Mouse (Mus musculus): ENCODE results near the gene Nkpd1. TPM values are rescaled to one million over a fixed set of nuclear protein-coding genes. Genes with fewer than 3 reads are reported as not detected.

The Nkpd1 gene
- polyA plus RNA-seq (2015; fragmentation: Nextera tagmentation; extraction: Ambion mirVana), result 0.06 and 0.07 TPM in 2 replicates

DNA sequence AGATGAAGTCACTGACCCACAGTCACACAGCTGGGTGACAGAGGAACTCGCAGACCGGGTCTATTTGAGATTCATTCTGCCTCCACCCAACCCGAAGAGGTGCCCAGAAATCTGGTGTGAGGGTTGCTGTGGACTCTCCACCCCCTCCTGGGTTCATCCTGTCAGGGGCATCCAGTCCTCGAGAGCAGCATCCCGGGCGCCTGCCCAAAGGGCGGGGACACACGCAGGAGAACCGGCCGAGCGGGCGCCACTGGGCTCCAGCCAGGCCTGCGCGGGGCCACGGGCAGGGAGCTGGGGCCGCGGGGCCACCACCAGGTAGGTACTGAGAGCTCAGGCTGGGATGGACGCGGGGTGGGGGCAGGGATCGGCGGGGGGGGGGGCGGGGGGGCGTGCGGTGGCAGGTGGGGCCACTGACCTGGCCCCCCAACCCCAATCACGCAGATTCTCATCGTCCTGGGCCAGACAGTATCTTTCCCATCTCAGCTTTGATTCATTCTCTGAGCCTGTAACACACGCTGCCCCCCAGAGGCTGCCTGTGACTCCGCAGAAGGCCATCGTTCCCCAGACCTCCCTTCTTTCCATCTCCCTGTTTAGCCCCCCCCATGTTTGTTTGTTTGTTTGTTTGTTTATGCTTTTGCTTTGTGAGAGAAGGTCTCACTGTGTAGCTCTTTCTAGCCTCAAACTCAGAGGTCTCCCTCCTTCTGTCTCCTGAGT lies at the start of gene Nkpd1:
Gene Nkpd1, plus strand, starts transcription at position 187 of the 714 bp plus-strand sequence.
- Histone ChIP-seq H3K4me2 (ENCODE audit: low read depth, low read length) (peak within 1 kb of the TSS; percentile 42), H3K9ac (ENCODE audit: low read depth, low read length) (peak within 1 kb of the TSS; percentile 55), H3K27me3 (replicated peaks; ENCODE audit: control insufficient read depth, insufficient read depth, low read length) (peaks cover 44% of the 10 kb centered on the region), H3K9me3 (ENCODE audit: control insufficient read depth, low read length) (no peaks in the 10 kb centered on the region), H3K4me3 (ENCODE audit: low read length) (peak within 1 kb of the TSS; percentile 7; the same call in 1 of the 2 replicates), H3K36me3 (ENCODE audit: control insufficient read depth, insufficient read depth, low read length) (no peaks in the 10 kb centered on the region), H3K27ac (ENCODE audit: low read length) (no peak within 1 kb of the TSS), H3K4me1 (ENCODE audit: control insufficient read depth, insufficient read depth, low read length) (peaks cover 12% of the 10 kb centered on the region)
- peak; percentile 52 for ATAC-seq
- 4% methylated on average over 22 of the region's 29 CpGs for WGBS

DNA sequence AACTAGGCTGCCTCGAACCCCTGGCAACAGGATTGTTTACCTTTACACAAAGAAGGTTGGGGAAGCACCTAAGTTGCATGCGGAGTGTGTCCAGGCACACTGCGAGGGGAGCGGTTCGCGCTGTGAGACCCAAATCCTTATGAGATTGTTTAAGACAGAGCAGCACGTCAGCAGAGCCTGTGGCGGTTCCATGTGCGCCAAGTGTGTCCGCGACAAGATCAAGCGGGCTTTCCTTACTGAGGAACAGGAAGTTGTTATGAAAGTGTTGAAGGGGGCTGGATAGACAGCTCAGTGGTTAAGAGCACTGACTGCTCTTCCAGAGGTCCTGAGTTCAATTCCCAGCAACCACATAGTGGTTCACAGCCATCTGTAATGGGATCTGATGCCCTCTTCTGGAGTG lies 49.4 kb upstream of the Nkpd1 start:
- H3K4me1 ChIP-seq (ENCODE audit: control insufficient read depth, insufficient read depth, low read length), result peaks cover 5% of the 10 kb centered on the region; the same call in 1 of the 2 replicates
- ATAC-seq, result no peak

DNA sequence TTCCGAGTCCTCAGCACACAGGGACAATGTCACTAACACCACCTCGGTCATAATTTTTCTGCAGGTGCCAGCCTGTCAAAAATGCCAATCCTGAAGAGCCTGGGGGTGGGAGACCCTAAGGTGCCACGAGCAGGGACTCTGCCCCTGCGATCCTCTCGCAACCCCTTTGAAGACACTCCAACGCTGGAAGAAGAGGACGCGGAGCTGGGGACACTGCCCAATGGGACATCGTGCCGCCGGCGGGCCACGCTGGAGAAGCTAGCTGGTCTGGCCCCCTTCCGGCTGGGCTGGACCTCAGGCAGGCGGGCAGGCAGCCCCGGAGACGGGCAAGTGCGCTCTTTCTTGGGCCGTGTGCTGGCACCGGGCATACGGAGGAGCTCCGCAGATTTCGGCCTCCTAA lies 48.2 kb upstream of the Nkpd1 start:
- no peaks in the 10 kb centered on the region for H3K36me3 ChIP-seq (ENCODE audit: control insufficient read depth, insufficient read depth, low read length)
- no peak for ATAC-seq
- WGBS, result 25% methylated on average over 23 of the region's 23 CpGs
- no peaks in the 10 kb centered on the region for H3K9me3 ChIP-seq (ENCODE audit: control insufficient read depth, low read length)
- H3K27me3 ChIP-seq (replicated peaks; ENCODE audit: control insufficient read depth, insufficient read depth, low read length), result peaks cover 48% of the 10 kb centered on the region
- no peak overlapping the region for H3K9ac ChIP-seq (ENCODE audit: low read depth, low read length)
- H3K4me3 ChIP-seq (ENCODE audit: low read length), result no peak overlapping the region
- no peak overlapping the region for H3K27ac ChIP-seq (ENCODE audit: low read length)
- no peak overlapping the region for H3K4me2 ChIP-seq (ENCODE audit: low read depth, low read length)
- H3K4me1 ChIP-seq (ENCODE audit: control insufficient read depth, insufficient read depth, low read length), result peaks cover 8% of the 10 kb centered on the region; the same call in 1 of the 2 replicates

More for the DNA sequence above, 49.4 kb upstream of the Nkpd1 start:
- WGBS, result 58% methylated on average over 12 of the region's 12 CpGs
- Histone ChIP-seq H3K4me3 (ENCODE audit: low read length) (no peak overlapping the region), H3K36me3 (ENCODE audit: control insufficient read depth, insufficient read depth, low read length) (no peaks in the 10 kb centered on the region), H3K9ac (ENCODE audit: low read depth, low read length) (no peak overlapping the region), H3K9me3 (ENCODE audit: control insufficient read depth, low read length) (no peaks in the 10 kb centered on the region), H3K4me2 (ENCODE audit: low read depth, low read length) (no peak overlapping the region), H3K27me3 (replicated peaks; ENCODE audit: control insufficient read depth, insufficient read depth, low read length) (peaks cover 45% of the 10 kb centered on the region), H3K27ac (ENCODE audit: low read length) (no peak overlapping the region)

DNA sequence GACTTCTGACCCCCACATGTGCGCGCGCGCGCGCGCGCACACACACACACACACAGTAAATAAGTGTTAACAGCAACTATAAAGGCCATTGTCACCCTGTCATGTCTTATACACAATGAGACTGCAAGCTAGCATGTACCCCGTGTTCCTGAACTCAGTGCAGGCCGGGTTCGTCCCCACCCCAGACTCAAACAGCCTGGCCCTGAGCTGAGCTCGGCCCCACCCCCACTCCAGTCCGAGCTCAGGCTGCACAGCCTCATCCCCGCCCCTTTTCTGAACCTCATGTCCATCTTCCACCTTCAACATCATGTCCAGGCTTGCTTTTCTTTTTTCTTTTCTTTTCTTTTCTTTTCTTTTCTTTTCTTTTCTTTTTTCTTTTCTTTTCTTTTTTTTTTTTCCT lies 47.3 kb upstream of the Nkpd1 start:
- no peaks in the 10 kb centered on the region for H3K36me3 ChIP-seq (ENCODE audit: control insufficient read depth, insufficient read depth, low read length)
- H3K27ac ChIP-seq (ENCODE audit: low read length), result no peak overlapping the region
- no peak for ATAC-seq
- peaks cover 52% of the 10 kb centered on the region for H3K27me3 ChIP-seq (replicated peaks; ENCODE audit: control insufficient read depth, insufficient read depth, low read length)
- H3K4me2 ChIP-seq (ENCODE audit: low read depth, low read length), result no peak overlapping the region
- 19% methylated on average over 14 of the region's 14 CpGs for WGBS
- no peaks in the 10 kb centered on the region for H3K9me3 ChIP-seq (ENCODE audit: control insufficient read depth, low read length)
- H3K4me1 ChIP-seq (ENCODE audit: control insufficient read depth, insufficient read depth, low read length), result 0 out of 2 replicates have a peak, but pooled peaks cover 3% of the 10 kb centered on the region
- H3K9ac ChIP-seq (ENCODE audit: low read depth, low read length), result no peak overlapping the region
- no peak overlapping the region for H3K4me3 ChIP-seq (ENCODE audit: low read length)

DNA sequence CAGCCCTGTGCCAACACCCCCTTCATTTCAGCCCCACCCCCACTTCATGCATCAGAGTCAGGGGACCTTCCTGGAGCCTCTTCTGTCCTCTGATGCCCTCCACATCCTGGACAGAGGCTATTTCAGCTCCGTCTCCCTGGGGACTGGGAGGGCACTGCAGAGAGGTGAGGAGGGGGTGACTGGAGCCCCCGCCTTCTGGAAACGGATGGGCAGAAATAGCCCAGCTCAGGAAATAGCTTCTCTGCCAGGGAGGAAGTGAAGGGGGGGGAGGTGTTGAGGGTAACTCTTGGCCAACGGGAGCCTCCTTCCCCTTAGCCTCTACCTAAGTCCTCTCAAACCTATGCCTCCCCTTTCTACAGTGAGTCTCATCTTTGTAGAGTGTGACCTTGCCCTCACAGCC lies 45.2 kb upstream of the Nkpd1 start:
- Histone ChIP-seq H3K27me3 (replicated peaks; ENCODE audit: control insufficient read depth, insufficient read depth, low read length) (peaks cover 49% of the 10 kb centered on the region), H3K36me3 (ENCODE audit: control insufficient read depth, insufficient read depth, low read length) (no peaks in the 10 kb centered on the region), H3K4me1 (ENCODE audit: control insufficient read depth, insufficient read depth, low read length) (0 out of 2 replicates have a peak, but pooled peaks cover 3% of the 10 kb centered on the region), H3K9me3 (ENCODE audit: control insufficient read depth, low read length) (no peaks in the 10 kb centered on the region), H3K4me2 (ENCODE audit: low read depth, low read length) (no peak overlapping the region), H3K4me3 (ENCODE audit: low read length) (no peak overlapping the region), H3K9ac (ENCODE audit: low read depth, low read length) (no peak overlapping the region), H3K27ac (ENCODE audit: low read length) (no peak overlapping the region)
- WGBS, result 34% methylated on average over 4 of the region's 4 CpGs
- ATAC-seq, result no peak

DNA sequence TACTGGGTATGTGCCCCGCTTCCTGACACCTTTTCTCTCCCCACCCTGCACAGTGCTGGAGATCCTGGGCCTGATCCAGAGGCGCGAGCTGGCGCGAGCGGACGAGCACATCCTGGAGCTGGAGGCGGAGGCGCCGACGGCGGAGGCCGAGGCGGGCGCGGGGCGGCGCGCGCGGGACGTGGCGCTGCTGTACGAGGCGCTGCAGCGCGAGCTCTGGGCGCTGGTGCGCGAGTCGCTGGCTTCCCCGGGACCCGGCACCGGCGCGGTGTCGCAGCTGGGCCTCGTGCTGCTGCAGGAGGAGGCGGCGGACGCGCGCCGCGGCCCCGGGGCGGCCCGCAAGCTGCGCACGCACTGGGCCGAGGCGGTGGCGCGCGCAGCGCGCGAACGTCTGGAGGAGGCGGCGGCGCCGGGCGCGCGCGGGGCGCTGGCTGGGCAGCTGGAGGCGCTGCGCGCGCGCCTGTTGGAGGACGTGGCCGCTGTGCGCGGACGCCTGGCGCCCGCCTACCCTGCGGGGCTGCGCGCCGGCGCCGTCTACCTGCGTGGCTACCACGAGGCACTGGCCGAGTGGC lies 43.7 kb upstream of the Nkpd1 start:
- peak; percentile 87 for ATAC-seq
- Histone ChIP-seq H3K9me3 (ENCODE audit: control insufficient read depth, low read length) (no peaks in the 10 kb centered on the region), H3K4me2 (ENCODE audit: low read depth, low read length) (peak overlapping the region; percentile 94), H3K27ac (ENCODE audit: low read length) (peak overlapping the region; percentile 41), H3K4me1 (ENCODE audit: control insufficient read depth, insufficient read depth, low read length) (0 out of 2 replicates have a peak, but pooled peaks cover 3% of the 10 kb centered on the region), H3K4me3 (ENCODE audit: low read length) (peak overlapping the region; percentile 60), H3K27me3 (replicated peaks; ENCODE audit: control insufficient read depth, insufficient read depth, low read length) (peaks cover 48% of the 10 kb centered on the region), H3K9ac (ENCODE audit: low read depth, low read length) (peak overlapping the region; percentile 76), H3K36me3 (ENCODE audit: control insufficient read depth, insufficient read depth, low read length) (no peaks in the 10 kb centered on the region)
- WGBS, result under 1% methylated on average over 88 of the region's 89 CpGs

DNA sequence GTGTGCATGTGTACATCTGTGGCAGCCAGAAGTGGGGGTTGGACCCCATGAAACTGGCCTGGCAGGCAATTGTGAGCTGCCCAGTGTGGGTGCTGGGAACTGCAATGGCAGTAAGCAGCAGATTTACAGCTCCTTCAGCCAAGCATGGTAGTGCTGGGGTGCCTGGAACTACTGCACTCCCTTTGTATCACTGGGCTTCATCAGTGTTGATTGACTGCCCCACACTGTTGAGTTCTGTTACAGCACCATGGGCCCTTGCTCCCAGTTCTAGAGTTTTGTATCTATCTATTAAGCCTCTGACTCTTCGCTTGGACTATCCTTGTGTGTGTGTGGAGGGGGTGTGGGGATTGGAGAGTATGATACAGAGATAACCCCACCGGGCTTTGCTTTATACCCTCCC lies 40.6 kb upstream of the Nkpd1 start:
- Histone ChIP-seq H3K9ac (ENCODE audit: low read depth, low read length) (no peak overlapping the region), H3K4me2 (ENCODE audit: low read depth, low read length) (no peak overlapping the region), H3K27ac (ENCODE audit: low read length) (no peak overlapping the region), H3K4me1 (ENCODE audit: control insufficient read depth, insufficient read depth, low read length) (0 out of 2 replicates have a peak, but pooled peaks cover 3% of the 10 kb centered on the region), H3K36me3 (ENCODE audit: control insufficient read depth, insufficient read depth, low read length) (no peaks in the 10 kb centered on the region), H3K4me3 (ENCODE audit: low read length) (no peak overlapping the region), H3K9me3 (ENCODE audit: control insufficient read depth, low read length) (no peaks in the 10 kb centered on the region), H3K27me3 (replicated peaks; ENCODE audit: control insufficient read depth, insufficient read depth, low read length) (peaks cover 22% of the 10 kb centered on the region)
- ATAC-seq, result no peak
- whole genome bisulfite sequencing, result 65% methylated on average over 2 of the region's 2 CpGs

DNA sequence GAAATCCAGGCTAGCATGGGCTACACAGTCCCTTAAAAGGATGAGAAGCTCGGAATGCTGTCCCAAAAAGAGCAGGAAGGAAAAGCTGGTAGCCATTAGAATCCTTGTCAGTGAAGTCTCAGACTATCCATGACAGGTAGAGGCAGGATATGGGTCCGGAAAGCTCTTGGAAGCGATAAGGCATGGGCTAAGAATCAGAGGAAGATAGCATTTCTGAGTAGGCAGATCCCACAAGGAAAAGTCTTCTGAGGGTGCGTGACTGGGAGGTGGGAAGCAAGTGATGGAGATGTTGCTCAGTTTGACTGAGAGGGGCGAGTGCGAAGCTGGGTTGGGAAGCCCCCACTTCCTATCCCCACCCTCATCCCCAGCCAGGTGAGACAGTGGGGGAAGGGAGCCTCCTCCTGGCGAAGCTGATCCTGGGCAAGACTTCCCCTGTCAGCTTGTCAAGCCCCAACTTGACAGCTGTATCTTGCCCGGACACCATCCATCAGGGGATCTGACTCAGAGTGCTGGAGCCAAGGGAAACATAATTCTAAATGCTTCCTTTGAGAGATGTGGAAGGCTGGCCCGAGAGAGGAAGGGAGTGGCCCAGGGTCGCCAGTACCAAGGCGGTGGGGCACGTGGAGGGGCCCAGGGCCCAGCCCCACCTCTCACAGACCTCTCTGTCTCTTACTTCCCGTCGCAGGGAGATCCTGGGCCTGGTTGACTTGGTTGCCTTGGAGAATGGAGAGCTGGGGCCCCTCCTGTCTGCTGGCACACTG lies 39.8 kb upstream of the Nkpd1 start:
- Histone ChIP-seq H3K27ac (ENCODE audit: low read length) (no peak overlapping the region), H3K4me3 (ENCODE audit: low read length) (no peak overlapping the region), H3K27me3 (replicated peaks; ENCODE audit: control insufficient read depth, insufficient read depth, low read length) (peaks cover 14% of the 10 kb centered on the region), H3K9ac (ENCODE audit: low read depth, low read length) (no peak overlapping the region), H3K9me3 (ENCODE audit: control insufficient read depth, low read length) (no peaks in the 10 kb centered on the region), H3K36me3 (ENCODE audit: control insufficient read depth, insufficient read depth, low read length) (no peaks in the 10 kb centered on the region), H3K4me2 (ENCODE audit: low read depth, low read length) (no peak overlapping the region), H3K4me1 (ENCODE audit: control insufficient read depth, insufficient read depth, low read length) (0 out of 2 replicates have a peak, but pooled peaks cover 3% of the 10 kb centered on the region)
- 25% methylated on average over 14 of the region's 14 CpGs for WGBS
- no peak for ATAC-seq

DNA sequence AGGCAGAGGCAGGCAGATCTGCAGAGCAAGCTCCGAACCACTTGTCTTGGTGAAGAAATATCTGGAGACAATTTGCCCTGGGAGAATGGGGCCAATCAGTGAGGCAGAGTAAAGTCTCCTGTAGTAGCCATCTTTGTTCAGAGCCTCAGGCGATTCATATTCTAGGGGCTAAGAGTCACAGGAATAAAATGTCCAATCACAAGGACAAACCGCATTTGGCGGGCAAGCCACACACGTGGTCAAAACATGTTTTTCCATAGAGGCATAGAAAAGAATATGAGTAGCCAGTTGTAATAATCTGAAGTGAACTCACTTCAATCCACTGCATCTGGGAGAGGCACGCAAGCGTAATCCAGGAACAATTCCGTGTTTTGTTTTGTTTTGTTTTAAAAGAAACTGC lies 34.4 kb upstream of the Nkpd1 start:
- no peak for ATAC-seq
- no peaks in the 10 kb centered on the region for H3K36me3 ChIP-seq (ENCODE audit: control insufficient read depth, insufficient read depth, low read length)
- no peaks in the 10 kb centered on the region for H3K4me1 ChIP-seq (ENCODE audit: control insufficient read depth, insufficient read depth, low read length)
- H3K27me3 ChIP-seq (replicated peaks; ENCODE audit: control insufficient read depth, insufficient read depth, low read length), result peaks cover 5% of the 10 kb centered on the region; the same call in 1 of the 2 replicates
- no peak overlapping the region for H3K4me3 ChIP-seq (ENCODE audit: low read length)
- 78% methylated on average over 8 of the region's 8 CpGs for WGBS
- H3K27ac ChIP-seq (ENCODE audit: low read length), result no peak overlapping the region
- H3K4me2 ChIP-seq (ENCODE audit: low read depth, low read length), result no peak overlapping the region
- H3K9me3 ChIP-seq (ENCODE audit: control insufficient read depth, low read length), result no peaks in the 10 kb centered on the region
- H3K9ac ChIP-seq (ENCODE audit: low read depth, low read length), result no peak overlapping the region

All from intestine, embryonic 16.5 days (tissue).